Mouse (Mus musculus): ENCODE measurements at regions not wholly inside any gene's neighbourhood (a gene's known extent, or its start where the extent isn't known, plus 50 kb on each side); places are given as distances from the start of the nearest gene placed in this dataset.

- TF ChIP-seq CTCF (IDR thresholded peaks at IDR 0.05; ENCODE audit: low read depth) (no peak), EP300 (IDR thresholded peaks at IDR 0.05; ENCODE audit: low read depth) (no peak)
Observed at GRCm38 (mm10) chr1:161693768-161694160, 94.5 kb downstream of the Fasl start.
